Mouse (Mus musculus): ENCODE measurements around the gene Cfl2. TPM values are rescaled to one million over a fixed set of nuclear protein-coding genes. Genes with fewer than 3 reads are reported as not detected.

The Cfl2 gene
- 1.2 and 2.3 TPM in 2 replicates for polyA plus RNA-seq (2012; ENCODE audit: low replicate concordance)

DNA sequence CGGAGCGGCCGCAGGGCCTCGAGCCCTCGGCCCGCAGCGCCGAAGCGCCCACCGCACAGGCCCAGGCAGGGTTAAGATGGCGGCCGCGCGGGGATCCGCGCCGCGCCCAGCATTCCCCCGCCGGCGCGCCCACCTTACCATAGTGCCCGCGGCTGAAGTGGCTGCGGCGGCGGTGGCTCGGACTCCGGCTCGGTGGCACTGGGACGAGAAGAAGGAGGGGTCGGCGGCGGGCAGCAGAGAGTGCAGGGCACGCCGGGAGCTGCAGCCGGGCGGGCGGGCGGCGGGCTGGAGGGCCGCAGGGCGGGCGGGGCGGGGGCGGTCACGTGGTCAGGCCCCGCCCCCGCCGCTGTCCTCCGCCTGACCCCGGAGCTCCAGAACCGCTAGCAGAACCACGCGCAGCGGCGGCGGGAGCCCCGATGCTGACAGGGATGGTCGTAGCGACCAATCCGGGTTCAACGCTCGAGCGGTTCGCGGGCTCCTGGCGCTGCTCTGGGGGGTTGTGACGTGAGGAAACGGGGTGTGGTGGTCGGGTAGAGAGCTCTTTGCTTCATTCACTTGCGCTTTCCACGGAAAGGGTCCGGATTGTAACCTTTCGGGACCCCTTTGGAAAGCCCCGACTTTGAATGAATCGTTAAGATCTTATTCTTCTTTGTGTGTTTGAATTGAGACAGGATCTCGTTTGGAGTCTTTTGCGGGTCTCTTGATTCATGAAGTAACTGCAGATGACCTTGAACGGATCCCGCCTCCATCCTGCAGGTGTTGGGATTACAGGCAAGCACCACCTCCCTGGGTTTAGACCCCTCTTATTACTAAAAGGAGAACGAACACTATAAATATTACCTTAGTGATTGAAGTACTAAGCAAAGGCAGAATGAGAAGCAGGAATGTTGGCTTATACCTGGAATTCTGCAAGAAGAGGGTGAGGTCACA lies at the start of gene Cfl2:
Cfl2 (minus strand) TSS at position 272 of the 930 bp plus-strand sequence.

Other genes with a start within 250 kb of the Cfl2 start
- 8.1 and 15.0 TPM in 2 replicates for gene Sptssa, start 206.3 kb downstream of the Cfl2 start, polyA plus RNA-seq (2012; ENCODE audit: low replicate concordance)
- gene Eapp, start 167.0 kb downstream of the Cfl2 start, polyA plus RNA-seq (2012; ENCODE audit: low replicate concordance) = 37.2 and 59.1 TPM in 2 replicates
- 8.5 and 19.6 TPM in 2 replicates for gene Snx6, start 67.2 kb downstream of the Cfl2 start, polyA plus RNA-seq (2012; ENCODE audit: low replicate concordance)
- gene Gm20403, start 123.7 kb upstream of the Cfl2 start, polyA plus RNA-seq (2012; ENCODE audit: low replicate concordance) = 0.85 and 0.88 TPM in 2 replicates
- 20.8 and 36.6 TPM in 2 replicates for gene Baz1a, start 151.5 kb upstream of the Cfl2 start, polyA plus RNA-seq (2012; ENCODE audit: low replicate concordance)
- gene 2700097O09Rik, start 217.2 kb upstream of the Cfl2 start, polyA plus RNA-seq (2012; ENCODE audit: low replicate concordance) = 0.05 and 0.66 TPM in 2 replicates
- 1.1 and 1.2 TPM in 2 replicates for gene Srp54a, start 217.4 kb upstream of the Cfl2 start, polyA plus RNA-seq (2012; ENCODE audit: low replicate concordance)